Mouse (Mus musculus) liver, adult 2 months (tissue): ENCODE measurements around the gene Pitpnm1. TPM values are rescaled to one million over a fixed set of nuclear protein-coding genes. Genes with fewer than 3 reads are reported as not detected.

Experiments used
- DNase-seq: peaks from one replicate; pipeline ENCODE4 v3.0.0-alpha.2; 2011; ENCODE audit warnings: low read depth, low spot score; ENCODE audit errors: extremely low read depth
- H3K27ac ChIP-seq: fragments of 200-500 bp; replicated peaks from 2 replicates; pipeline ENCODE4 v1.5.1; 2012; ENCODE audit warnings: low read depth, mild to moderate bottlenecking, control low read depth, inconsistent platforms, low read length; ENCODE audit not compliant: insufficient read depth
- H3K27me3 ChIP-seq: fragments of 200-500 bp; 2 replicates; pipeline ENCODE4 v1.6.1; 2012; ENCODE audit warnings: mild to moderate bottlenecking, moderate library complexity, low read length, inconsistent platforms; ENCODE audit not compliant: control insufficient read depth, insufficient read depth
- H3K36me3 ChIP-seq: fragments of 200-500 bp; 2 replicates; pipeline ENCODE4 v1.6.1; 2012; ENCODE audit warnings: low read length, inconsistent platforms; ENCODE audit not compliant: control insufficient read depth, insufficient read depth
- H3K4me1 ChIP-seq: fragments of 200-500 bp; 2 replicates; pipeline ENCODE4 v1.6.1; 2011; ENCODE audit warnings: low read length; ENCODE audit not compliant: control insufficient read depth, insufficient read depth
- H3K4me3 ChIP-seq: fragments of 200-500 bp; 2 replicates; pipeline ENCODE4 v1.5.1; 2011; ENCODE audit warnings: low read depth, mild to moderate bottlenecking, control low read depth, low read length, moderate library complexity; ENCODE audit not compliant: insufficient read depth
- H3K79me2 ChIP-seq: fragments of 200-500 bp; 2 replicates; pipeline ENCODE4 v1.6.1; 2012; ENCODE audit warnings: inconsistent platforms, mild to moderate bottlenecking, low read length, moderate library complexity; ENCODE audit not compliant: control insufficient read depth, insufficient read depth
- H3K9ac ChIP-seq: fragments of 200-500 bp; 2 replicates; pipeline ENCODE4 v1.6.1; 2012; ENCODE audit warnings: low read depth, mild to moderate bottlenecking, control low read depth, inconsistent platforms, low read length
- CTCF ChIP-seq: fragments of 200-500 bp; IDR thresholded peaks from 2 replicates; pipeline ENCODE4 v1.5.1; 2011; ENCODE audit warnings: low read depth, low read length, control low read depth
- POLR2A ChIP-seq: fragments of 200-500 bp; IDR thresholded peaks from 2 replicates; pipeline ENCODE4 v1.6.1; 2011; ENCODE audit warnings: low read length, control low read depth; ENCODE audit not compliant: insufficient read depth; ENCODE audit errors: extremely low read depth
- WGBS: fragments of 180-500 bp; shearing (Covaris S2); methylation state at CpG from one replicate; pipeline ENCODE4 v1.1.7; 2018; 5-methylcytosine and 5-hydroxymethylcytosine counted together
- polyA plus RNA-seq: library from polyadenylated mRNA; depleted of rRNA; stranded (reverse); fragments of >200 nt; gene quantifications from 2 replicates; pipeline ENCODE4 v1.2.3, GENCODE M21; 2012
- total RNA-seq: library from RNA; depleted of rRNA; stranded (reverse); fragments of >200 nt; gene quantifications from 2 replicates; pipeline ENCODE4 v1.2.3, GENCODE M21; 2014

The Pitpnm1 gene
- total and polyA plus RNA-seq, 2 experiments, result 1.7 to 14.2 TPM

DNA sequence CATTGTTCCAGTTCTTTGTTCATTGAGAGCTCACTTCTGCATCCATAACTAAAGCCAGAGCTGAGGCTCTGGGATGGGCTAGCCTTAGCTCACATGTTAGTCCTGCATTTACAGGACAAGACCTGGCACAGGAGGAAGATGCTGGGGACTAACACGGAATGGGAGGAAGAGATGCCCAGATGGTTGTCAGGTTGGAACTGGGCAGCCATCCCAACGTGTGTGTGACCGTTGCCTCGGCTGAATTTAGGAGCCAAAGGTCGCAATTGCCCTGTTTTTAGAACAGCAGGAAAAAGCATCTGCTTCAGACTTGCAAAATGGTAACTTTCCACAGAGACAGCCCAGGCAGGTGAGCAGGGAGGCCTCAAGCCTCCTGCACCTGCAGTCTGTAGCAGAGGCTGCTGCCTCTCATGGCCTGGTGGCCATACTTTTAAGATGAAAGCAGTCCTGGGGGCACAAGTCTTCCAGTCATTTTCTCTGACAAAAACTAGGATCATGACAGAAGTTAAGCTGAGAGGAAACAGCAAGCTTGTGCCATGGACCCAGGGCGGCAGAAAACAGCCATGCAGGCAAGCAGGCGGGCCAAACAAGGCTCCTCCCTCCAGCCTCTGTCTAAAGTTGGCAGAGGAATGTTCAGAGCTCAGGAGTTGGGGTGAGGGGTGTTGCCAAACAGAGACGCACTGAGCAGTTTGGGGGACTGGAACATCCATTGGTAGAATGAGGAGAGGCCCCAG, 44.4 kb upstream of the Pitpnm1 start:
- no peaks in the 10 kb centered on the region for H3K36me3 ChIP-seq
- H3K4me1 ChIP-seq, result peaks cover 28% of the 10 kb centered on the region
- H3K79me2 ChIP-seq, result no peaks in the 10 kb centered on the region
- H3K4me3 ChIP-seq, result no peak overlapping the region
- H3K27me3 ChIP-seq, result no peaks in the 10 kb centered on the region
- TF ChIP-seq POLR2A (0 out of 2 replicates have a peak, but pooled peaks have one; percentile 16), CTCF (no peak)
- H3K9ac ChIP-seq, result peak overlapping the region; percentile 60
- WGBS, result 24% methylated on average over 8 of the region's 8 CpGs
- peak overlapping the region; percentile 98 for H3K27ac ChIP-seq
- DNase-seq, result peak; percentile 90

DNA sequence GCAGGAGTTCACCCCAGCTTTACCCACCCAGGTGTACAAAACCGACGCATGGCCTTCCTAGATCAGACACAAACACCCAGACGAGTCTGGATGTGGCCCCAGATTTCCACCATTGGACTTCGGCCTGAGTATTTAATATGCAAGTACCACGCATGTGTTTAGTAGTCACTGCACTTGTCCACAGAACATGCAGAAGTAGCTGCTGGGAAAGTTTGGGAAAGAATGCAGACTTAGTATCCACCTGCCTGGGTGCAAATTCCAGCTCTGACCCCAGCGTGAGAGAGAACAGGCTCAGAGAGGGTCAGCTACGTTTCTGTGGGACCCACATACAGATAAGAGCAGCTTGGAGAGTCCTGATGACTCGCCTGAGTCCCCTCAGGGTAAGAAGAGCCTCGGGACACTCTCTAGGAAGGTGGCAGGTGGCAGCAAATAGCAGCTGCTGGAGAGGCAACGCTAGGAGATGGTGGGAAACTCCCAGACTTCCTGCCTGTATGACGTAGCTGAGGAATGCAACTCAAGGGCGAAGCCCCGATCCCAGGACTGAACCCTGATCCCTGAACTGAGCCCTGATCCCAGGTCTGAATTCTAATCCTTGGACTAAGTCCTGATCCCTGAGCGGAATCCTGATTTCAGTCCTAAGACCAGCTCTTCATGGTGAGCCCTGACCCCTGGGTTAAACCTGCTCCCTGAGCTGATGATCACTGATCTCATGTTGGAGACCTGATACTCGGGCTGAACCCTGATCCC, 43.7 kb upstream of the Pitpnm1 start:
- Histone ChIP-seq H3K4me1 (peaks cover 28% of the 10 kb centered on the region), H3K9ac (peak overlapping the region; percentile 60), H3K79me2 (no peaks in the 10 kb centered on the region), H3K27me3 (no peaks in the 10 kb centered on the region), H3K4me3 (no peak overlapping the region), H3K27ac (peak overlapping the region; percentile 98), H3K36me3 (no peaks in the 10 kb centered on the region)
- 17% methylated on average over 15 of the region's 15 CpGs for WGBS
- no peak for TF ChIP-seq CTCF
- no peak for TF ChIP-seq POLR2A
- peak; percentile 87 for DNase-seq

DNA sequence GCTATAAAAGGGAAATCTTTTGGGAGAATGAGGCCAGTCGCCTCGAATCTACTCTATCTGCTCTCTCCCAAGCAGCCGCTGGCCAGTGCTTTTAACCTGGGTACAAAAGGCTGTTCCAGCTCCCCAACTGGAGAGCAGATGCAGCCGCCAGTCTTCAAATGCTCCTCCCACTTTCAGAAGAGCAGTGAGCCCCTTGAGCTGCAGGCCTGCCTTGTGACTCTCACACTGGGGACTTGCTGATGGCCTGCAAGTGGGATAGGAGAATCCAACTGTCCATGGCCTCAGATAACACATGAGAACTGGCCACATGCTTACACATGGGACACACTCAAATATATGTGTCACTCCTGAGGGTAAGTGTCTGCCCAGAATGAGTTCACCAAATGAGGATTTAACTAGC, 43.1 kb upstream of the Pitpnm1 start:
- 21% methylated on average over 4 of the region's 4 CpGs for WGBS
- H3K4me1 ChIP-seq, result peaks cover 28% of the 10 kb centered on the region
- 0 out of 2 replicates have a peak overlapping the region, but pooled peaks have one; percentile 4 for H3K9ac ChIP-seq

DNA sequence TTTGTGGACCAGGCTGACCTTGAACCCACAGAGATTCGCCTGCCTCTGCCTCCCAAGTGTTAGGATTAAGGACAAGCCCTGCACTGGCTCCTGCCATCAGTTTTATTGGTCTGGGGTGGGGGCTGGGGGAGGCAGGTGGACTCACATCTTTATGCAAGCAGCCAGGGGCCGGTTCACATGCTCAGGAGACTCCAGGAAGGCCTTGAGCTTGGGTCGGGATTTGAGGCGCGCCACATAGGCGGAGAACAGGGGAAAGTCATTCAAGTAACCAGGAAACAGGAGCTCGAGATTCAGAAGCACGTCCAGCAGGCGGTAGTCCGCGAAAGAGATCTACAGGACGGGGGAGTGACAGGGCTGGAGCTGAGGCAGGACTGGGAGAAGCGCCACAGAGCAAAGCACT, 42.4 kb upstream of the Pitpnm1 start:
- Histone ChIP-seq H3K27ac (peak overlapping the region; percentile 98), H3K4me3 (no peak overlapping the region), H3K27me3 (no peaks in the 10 kb centered on the region), H3K9ac (no peak overlapping the region), H3K36me3 (no peaks in the 10 kb centered on the region), H3K4me1 (peaks cover 28% of the 10 kb centered on the region), H3K79me2 (no peaks in the 10 kb centered on the region)
- DNase-seq, result no peak
- 86% methylated on average over 13 of the region's 13 CpGs for WGBS
- TF ChIP-seq CTCF (no peak), POLR2A (no peak)

More for the DNA sequence above, 43.1 kb upstream of the Pitpnm1 start:
- Histone ChIP-seq H3K79me2 (no peaks in the 10 kb centered on the region), H3K4me3 (no peak overlapping the region), H3K27me3 (no peaks in the 10 kb centered on the region), H3K27ac (peak overlapping the region; percentile 98), H3K36me3 (no peaks in the 10 kb centered on the region)
- DNase-seq, result no peak
- TF ChIP-seq CTCF (no peak), POLR2A (no peak)

DNA sequence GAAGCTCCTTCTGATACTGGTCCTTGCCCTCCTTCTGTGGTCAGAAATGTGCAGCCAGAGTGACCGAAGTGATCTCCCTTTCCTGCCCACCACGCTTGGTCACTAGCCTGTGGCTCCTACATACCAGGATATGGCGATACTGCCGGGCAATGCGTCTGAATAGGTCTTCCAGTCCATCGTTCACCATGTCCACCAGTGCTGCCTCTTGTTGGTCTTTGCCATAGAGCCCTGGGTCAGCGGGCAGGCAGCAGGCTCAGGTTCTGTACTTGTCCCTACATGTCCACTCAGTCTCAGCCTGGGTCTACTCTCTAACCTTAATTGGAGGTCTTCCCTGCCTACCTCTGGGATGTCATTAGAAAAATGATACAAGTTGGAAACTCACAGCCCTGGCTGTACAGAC, 41.8 kb upstream of the Pitpnm1 start:
- no peak overlapping the region for H3K4me3 ChIP-seq
- no peaks in the 10 kb centered on the region for H3K36me3 ChIP-seq
- H3K27ac ChIP-seq, result peak overlapping the region; percentile 71; the same call in 1 of the 2 replicates
- no peaks in the 10 kb centered on the region for H3K79me2 ChIP-seq
- H3K4me1 ChIP-seq, result peaks cover 28% of the 10 kb centered on the region
- WGBS, result 96% methylated on average over 7 of the region's 7 CpGs
- no peak for TF ChIP-seq CTCF
- no peak for TF ChIP-seq POLR2A
- no peaks in the 10 kb centered on the region for H3K27me3 ChIP-seq
- H3K9ac ChIP-seq, result no peak overlapping the region
- DNase-seq, result no peak

DNA sequence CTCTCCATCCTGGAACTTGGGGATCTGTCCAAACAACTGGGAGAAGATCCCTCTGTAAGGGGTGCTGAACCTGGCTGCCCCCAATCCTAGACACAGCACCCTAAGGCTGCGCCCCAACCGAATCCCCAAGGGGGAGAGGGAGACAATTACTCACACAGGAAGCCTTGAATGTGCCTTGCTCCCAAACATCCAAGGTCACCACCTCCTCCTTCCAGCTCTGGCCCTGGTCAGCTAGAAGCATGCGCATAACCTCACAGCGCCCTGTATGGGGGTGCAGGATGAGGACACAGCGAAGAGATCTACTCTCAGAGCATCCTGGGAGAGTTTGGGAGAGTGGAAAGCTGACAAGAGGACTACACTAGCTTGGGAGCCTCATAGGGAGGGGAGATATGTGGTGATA, 41.2 kb upstream of the Pitpnm1 start:
- peaks cover 28% of the 10 kb centered on the region for H3K4me1 ChIP-seq
- H3K27me3 ChIP-seq, result no peaks in the 10 kb centered on the region
- no peaks in the 10 kb centered on the region for H3K36me3 ChIP-seq
- WGBS, result 69% methylated on average over 5 of the region's 5 CpGs
- H3K9ac ChIP-seq, result no peak overlapping the region
- no peaks in the 10 kb centered on the region for H3K79me2 ChIP-seq
- no peak for DNase-seq
- H3K4me3 ChIP-seq, result no peak overlapping the region
- peak overlapping the region; percentile 71 for H3K27ac ChIP-seq
- TF ChIP-seq POLR2A (no peak), CTCF (no peak)
